Mouse (Mus musculus) mouse embryonic stem cell (cell line): ENCODE results near the gene Cnfn.

Experiments
- in situ Hi-C, 2 experiments: fragments of 300-500 bp; cut with MboI; formaldehyde crosslinking; loops; 1 replicate in 1 of 2; 3 replicates in 1 of 2; pipeline ENCODE4 v1.14.3; 2019 to 2020; ENCODE audit warnings: low sequenced_read_pairs in 2 of 2, low pct_unique_long_range_greater_than_20kb in 1 of 2, mixed read lengths in 1 of 2; ENCODE audit not compliant: unreplicated experiment in 1 of 2

Cnfn gene

GRCm38 (mm10) chr7:25392851-25393250 lies 23.3 kb upstream of the Cnfn start:
- in situ Hi-C loops = loop anchor here in 1 of 2 experiments (25.0 kb wide), 1 partner anchor 406 kb away; no protein-coding TSS in a partner anchor

- in situ Hi-C loops = loop anchor here in 1 of 2 experiments (25.0 kb wide), 1 partner anchor 405 kb away; no protein-coding TSS in a partner anchor
These were observed 22.4 kb upstream of the Cnfn start for GRCm38 (mm10) chr7:25391856-25392453.

- in situ Hi-C loops = loop anchor here in 1 of 2 experiments (25.0 kb wide), 1 partner anchor 404 kb away; no protein-coding TSS in a partner anchor
These were observed 21.5 kb upstream of the Cnfn start for GRCm38 (mm10) chr7:25390986-25391385.

GRCm38 (mm10) chr7:25390054-25390770 lies 20.7 kb upstream of the Cnfn start:
- in situ Hi-C loops = loop anchor here in 1 of 2 experiments (25.0 kb wide), 1 partner anchor 403 kb away; no protein-coding TSS in a partner anchor

GRCm38 (mm10) chr7:25388916-25389315 lies 19.4 kb upstream of the Cnfn start:
- in situ Hi-C loops = loop anchor here in 1 of 2 experiments (25.0 kb wide), 1 partner anchor 402 kb away; no protein-coding TSS in a partner anchor

- in situ Hi-C loops = loop anchor here in 1 of 2 experiments (25.0 kb wide), 1 partner anchor 401 kb away; no protein-coding TSS in a partner anchor
These were observed 18.4 kb upstream of the Cnfn start for GRCm38 (mm10) chr7:25387811-25388440.

GRCm38 (mm10) chr7:25385850-25386555 lies 16.5 kb upstream of the Cnfn start:
- in situ Hi-C loops = loop anchor here in 1 of 2 experiments (25.0 kb wide), 1 partner anchor 399 kb away; no protein-coding TSS in a partner anchor

GRCm38 (mm10) chr7:25385259-25385658 lies 15.7 kb upstream of the Cnfn start:
- in situ Hi-C loops = loop anchor here in 1 of 2 experiments (25.0 kb wide), 1 partner anchor 398 kb away; no protein-coding TSS in a partner anchor

GRCm38 (mm10) chr7:25384818-25385217 lies 15.3 kb upstream of the Cnfn start:
- in situ Hi-C loops = loop anchor here in 1 of 2 experiments (25.0 kb wide), 1 partner anchor 398 kb away; no protein-coding TSS in a partner anchor

- in situ Hi-C loops = loop anchor here in 1 of 2 experiments (25.0 kb wide), 1 partner anchor 397 kb away; no protein-coding TSS in a partner anchor
These were observed 14.8 kb upstream of the Cnfn start for GRCm38 (mm10) chr7:25384318-25384717.

- in situ Hi-C loops = loop anchor here in 1 of 2 experiments (25.0 kb wide), 1 partner anchor 397 kb away; no protein-coding TSS in a partner anchor
These were observed 14.4 kb upstream of the Cnfn start for GRCm38 (mm10) chr7:25383891-25384290.

- in situ Hi-C loops = loop anchor here in 1 of 2 experiments (25.0 kb wide), 1 partner anchor 396 kb away; no protein-coding TSS in a partner anchor
These were observed 13.9 kb upstream of the Cnfn start for GRCm38 (mm10) chr7:25383385-25383784.

- in situ Hi-C loops = loop anchor here in 1 of 2 experiments (25.0 kb wide), 1 partner anchor 395 kb away; no protein-coding TSS in a partner anchor
These were observed 13.0 kb upstream of the Cnfn start for GRCm38 (mm10) chr7:25382541-25382940.

- in situ Hi-C loops = loop anchor here in 1 of 2 experiments (25.0 kb wide), 1 partner anchor 394 kb away; no protein-coding TSS in a partner anchor
These were observed 11.8 kb upstream of the Cnfn start for GRCm38 (mm10) chr7:25381284-25381680.

GRCm38 (mm10) chr7:25380392-25381283 lies 11.1 kb upstream of the Cnfn start:
- in situ Hi-C loops = loop anchor here in 1 of 2 experiments (25.0 kb wide), 1 partner anchor 393 kb away; no protein-coding TSS in a partner anchor

GRCm38 (mm10) chr7:25379551-25380351 lies 10.2 kb upstream of the Cnfn start:
- in situ Hi-C loops = loop anchor here in 1 of 2 experiments (25.0 kb wide), 1 partner anchor 392 kb away; no protein-coding TSS in a partner anchor
